Mouse (Mus musculus) erythroblast, adult 5-6 weeks (primary cell): ENCODE results near the gene Elovl7. TPM values are rescaled to one million over a fixed set of nuclear protein-coding genes. Genes with fewer than 3 reads are reported as not detected.

Experiments
- ATAC-seq: replicated peaks from 2 replicates; pipeline ENCODE4 v1.8.0; 2016; ENCODE audit warnings: moderate number of reproducible peaks, mild to moderate bottlenecking, moderate TSS enrichment, inconsistent platforms; ENCODE audit not compliant: poor library complexity, low FRiP score, severe bottlenecking
- total RNA-seq, 2 experiments: library from RNA; stranded (forward) in 1 of 2; stranded (reverse) in 1 of 2; fragments of 150-400 nt in 1 of 2; fragments of 200-764, 138-1000 nt in 1 of 2; gene quantifications; 2 replicates each; pipeline versions ENCODE4 v1.2.3 to v1.2.4; 2015 to 2017; ENCODE audit warnings: low replicate concordance in 2 of 2

The Elovl7 gene
- 1.0 and 4.0 TPM in 2 replicates for total RNA-seq (2015; ENCODE audit: low replicate concordance)
- total RNA-seq (2017; ENCODE audit: low replicate concordance) = not detected in 2 replicates

DNA sequence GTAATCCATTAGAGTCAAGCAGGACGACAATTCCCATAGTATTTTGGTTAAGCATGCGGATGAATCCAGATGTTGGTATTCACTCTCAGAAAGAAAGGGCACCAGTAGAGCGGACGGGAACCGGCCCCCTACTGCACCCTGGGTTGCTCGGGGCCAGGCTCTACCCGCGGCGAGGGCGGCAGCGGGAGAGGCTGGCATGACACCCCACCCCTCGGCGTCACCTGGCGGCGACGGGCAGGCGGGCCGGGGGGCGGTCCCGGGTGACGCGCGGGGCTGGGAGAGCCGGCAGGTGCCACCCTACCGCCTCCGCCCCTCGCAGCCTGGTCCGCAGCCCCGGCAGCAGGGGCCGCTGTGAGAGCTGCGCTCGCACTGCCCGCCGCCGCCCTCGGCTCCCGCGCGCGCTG is at the start of gene Elovl7:
Gene Elovl7 (plus strand): TSS at position 324 of the 404 bp plus-strand sequence.
- ATAC-seq = no peak

DNA sequence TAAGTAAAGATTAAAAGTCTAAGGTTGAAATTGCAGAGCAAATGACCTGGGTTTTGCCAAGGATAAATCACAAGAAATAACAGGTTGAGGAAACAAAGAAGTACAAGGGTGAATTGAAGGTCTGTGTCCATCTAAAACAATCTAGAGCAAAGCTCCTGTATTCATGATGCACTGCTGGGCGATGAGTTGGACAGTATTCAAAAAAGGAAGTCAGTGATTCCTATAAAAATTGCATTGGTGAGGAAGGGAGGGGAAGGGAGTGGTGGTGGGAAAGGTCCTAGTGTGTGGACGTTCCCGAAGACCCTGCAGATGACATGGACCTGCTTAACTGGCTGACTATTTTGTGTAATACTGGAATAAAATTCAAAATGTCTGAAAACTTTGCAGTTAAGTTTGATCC is 49.6 kb upstream of the Elovl7 start:
- no peak for ATAC-seq

DNA sequence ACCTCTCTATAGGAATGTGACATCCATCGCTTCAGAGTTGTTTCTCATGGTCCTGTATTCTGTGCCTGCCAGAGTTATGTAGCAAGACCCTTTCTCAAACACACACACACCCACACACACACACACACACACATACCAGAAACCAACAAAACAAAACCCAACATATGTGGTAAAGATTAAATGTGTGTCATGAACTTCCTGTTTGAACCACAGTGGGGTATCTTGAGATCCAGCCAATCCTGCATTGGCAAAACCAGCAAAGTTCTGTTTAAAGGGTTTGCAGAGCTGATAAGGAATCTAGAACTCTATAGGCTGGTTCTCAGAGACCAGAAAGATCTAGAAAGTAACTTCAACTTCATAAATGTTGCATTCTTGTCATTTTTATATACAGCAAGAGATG is 44.2 kb upstream of the Elovl7 start:
- no peak for ATAC-seq

DNA sequence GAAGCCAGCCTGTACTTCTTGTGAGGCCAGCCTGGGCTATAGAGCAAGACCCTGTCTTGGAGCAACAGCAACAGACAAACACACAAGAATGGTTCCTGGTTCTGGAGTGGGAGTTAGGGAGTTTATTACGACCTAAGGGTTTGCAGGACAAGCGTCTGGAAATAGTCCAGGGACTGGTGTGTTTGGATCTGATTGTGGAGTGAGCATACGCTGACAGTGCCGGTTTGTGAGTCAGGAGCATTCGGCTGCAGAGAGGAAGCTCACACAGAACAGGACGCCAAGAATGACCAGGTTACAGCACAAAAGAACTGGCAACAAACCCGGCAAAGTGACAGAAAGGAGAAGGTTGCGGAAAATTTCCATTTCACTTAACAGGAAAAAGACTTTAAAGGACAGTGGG is 43.7 kb upstream of the Elovl7 start:
- ATAC-seq = no peak

DNA sequence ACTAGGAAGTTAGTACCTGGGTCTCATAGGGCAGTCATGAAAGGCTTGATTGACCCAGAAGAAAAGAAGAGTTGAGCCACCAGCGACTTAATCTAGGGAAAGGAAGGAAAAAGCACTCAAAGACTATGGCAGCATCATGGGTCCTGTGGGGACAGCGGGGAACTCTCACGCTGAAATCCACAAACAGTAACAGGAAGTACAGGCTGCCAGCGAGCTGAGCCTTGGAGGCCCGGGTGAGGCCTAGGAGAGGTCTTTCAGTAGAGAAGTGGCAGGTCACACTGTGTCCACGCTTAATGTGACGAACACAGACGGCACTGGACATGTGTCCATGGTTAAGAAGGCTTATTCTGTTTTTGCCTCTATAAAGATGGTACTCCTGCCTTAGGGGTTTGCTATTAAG is 34.6 kb upstream of the Elovl7 start:
- ATAC-seq = no peak

DNA sequence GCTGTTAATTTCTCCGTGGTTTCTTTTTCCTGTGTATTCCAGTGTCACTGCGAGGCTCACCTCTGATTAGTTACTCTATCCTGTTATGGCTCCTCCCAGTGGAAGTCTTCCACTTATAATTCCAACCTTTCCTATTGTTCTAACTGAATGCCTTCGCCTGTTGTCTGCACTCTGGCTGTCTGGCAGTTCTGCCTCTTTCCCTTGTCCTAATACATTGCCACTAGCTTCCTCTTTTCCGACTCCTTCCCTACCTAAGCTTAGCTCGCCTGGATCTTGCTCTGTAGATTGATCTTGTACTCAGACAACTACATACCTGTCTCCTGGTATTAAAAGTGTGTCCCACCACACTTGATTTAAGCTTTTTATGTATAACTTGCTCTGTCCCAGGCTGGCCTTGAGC is 33.4 kb upstream of the Elovl7 start:
- no peak for ATAC-seq

DNA sequence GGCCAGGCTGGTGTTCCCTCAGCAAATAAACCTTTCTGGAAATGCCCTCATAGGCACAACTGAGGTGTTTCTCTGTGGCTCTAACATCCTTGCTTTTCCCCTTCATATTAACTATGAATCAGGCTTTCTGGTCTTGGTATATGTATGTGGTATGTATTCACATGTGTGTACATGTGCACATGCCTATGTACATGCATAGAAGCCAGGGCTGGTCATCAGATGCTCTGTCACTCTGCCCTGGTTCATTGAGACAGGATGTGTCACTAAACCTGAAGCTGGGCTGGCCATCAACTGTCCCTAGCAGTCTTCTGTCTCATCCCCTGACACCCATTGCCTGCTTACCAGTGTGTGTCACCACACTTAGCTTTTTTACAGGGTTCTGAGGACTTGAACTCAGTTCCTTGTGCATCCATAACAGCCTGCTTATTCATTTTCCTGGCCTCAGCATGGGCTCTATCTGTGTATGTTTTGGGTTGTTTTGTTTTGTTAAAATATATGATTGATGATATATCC is 29.4 kb upstream of the Elovl7 start:
- no peak for ATAC-seq

DNA sequence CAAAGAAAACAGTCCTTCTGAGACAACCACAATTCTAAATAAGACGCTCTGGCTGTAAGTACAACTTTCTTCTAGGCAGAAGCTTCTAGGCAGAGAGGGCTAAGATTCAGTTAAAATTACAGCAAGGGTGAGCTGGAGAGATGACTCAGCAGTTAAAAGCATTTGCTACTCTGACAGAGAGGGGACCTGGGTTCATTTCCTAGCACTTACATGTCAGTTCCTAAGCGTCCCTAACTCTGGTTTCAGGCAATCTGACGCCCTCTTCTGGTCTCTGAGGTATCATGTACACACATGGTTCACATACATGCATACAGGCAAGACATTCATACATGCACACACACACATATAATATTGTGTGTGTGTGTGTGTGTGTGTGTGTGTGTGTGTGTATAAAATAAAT is 28.7 kb upstream of the Elovl7 start:
- ATAC-seq = no peak

DNA sequence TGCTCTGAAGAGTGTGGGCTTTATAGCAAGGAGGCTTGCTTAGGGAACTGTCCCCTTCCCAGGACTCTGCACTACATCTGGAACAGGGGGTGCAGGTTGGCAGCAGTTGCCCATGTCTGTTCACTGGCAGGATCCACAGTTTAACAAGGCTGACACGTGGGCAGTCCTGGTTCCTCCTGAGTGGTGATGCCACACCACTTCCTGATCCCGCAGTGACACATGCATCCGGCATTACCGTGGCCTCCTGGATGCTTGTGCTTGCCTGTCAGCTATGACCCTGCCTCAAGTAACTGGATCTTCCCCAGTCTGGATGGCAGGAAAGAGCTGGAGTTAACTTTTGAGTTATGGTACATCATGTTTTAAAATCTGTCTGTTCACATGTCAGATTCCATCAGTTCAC is 26.2 kb upstream of the Elovl7 start:
- no peak for ATAC-seq

DNA sequence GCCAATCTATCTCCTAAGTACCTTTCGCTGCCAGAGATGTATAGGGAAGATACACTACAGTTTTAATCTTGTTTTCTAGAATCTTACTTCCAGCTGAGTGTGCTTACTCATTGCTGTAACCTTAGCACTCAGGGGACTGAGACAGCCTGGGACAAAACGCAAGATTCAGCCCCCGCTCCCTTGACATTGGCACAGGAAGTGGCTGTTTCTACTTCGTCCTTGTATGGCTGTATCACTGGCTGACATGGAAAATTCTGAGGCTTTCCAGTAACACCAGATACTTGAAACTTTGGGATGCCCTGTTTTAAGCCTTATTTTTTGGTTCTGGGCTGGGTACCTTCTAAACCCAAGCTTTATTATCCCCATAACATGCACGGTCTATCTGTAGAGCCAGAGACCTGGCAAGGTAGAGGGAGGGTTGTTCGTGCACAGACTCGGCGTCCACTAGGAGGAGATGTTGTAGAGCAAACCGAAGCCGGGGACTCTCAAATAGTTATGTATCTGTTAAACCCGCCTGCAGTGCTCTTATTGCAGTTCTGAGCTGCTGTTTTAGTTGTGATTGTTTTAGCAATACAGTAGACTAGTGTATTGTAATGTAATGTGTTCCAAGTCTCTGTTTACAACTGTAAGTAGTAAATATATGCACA is 23.0 kb upstream of the Elovl7 start:
- no peak for ATAC-seq

DNA sequence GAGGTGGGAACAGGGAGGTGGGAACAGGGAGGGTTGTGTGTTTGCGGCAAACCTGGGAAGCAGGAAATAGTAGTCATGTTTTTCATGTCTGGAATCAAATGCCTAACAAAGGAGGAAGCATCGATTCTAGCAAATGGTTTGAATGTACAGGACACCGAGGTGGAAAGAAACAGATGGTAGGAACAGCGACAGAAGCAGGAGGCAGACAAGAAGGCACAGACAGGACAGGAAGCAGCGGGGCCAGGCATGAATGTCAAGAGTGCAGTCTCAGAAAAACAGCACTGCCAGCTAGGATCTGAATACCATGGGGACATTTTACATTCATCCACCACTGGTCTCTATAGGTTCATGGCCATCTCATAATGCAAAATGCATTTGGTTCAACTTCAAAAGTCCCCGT is 18.7 kb upstream of the Elovl7 start:
- no peak for ATAC-seq

DNA sequence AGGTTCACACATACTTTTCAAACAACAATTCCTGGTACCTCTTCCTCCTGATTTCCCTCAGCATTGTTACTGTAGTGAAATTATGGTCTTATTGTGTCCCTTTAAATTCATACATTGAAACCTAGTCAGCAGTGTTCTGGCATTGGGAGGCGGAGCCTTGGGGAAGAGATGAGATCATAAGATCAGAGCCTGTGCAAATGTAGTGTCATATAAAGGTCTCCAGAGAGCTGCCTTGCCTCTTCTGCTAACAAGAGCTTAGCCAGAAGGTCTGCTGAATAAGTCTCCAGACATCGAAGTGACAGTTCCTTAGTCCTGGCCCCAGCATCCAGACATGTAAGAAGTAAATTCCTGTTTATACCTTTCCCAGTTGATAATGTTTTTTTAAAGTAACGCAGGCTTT is 9.3 kb upstream of the Elovl7 start:
- no peak for ATAC-seq

DNA sequence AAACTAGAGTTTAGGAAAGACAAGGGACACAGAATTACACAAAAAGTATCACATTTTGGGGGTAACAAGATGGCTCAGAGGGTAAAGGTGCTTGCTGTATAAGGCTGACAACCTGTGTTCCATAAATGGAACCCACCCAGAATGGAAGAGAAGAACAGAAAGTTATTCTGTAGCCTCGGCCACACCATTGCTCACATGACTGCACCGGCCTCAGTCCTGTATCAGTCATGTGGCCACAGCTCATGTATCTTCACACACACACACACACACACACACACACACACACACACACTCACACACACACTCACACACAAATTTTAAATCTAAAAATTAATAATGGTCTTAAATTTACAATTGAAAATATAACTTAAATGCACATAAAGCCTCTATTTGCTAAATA is 6.8 kb upstream of the Elovl7 start:
- ATAC-seq = no peak

DNA sequence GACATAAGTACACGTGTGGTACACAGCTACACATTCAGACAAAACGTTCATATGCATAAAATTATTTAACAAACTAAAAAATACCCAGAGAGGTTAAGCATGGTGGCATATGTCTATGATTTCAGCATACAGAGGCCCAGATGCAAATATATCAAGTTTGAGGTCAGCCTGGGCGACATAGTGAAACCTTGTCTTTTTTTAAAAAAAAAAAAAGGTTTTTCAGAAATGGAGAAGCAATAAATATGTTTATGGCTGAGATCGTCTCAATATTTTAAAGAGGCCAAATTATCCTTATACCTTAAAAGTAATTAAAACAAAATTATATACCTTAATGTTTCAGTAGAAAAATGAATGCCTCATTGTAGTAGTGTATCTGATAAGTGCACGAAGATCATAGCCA is 6.1 kb upstream of the Elovl7 start:
- no peak for ATAC-seq

DNA sequence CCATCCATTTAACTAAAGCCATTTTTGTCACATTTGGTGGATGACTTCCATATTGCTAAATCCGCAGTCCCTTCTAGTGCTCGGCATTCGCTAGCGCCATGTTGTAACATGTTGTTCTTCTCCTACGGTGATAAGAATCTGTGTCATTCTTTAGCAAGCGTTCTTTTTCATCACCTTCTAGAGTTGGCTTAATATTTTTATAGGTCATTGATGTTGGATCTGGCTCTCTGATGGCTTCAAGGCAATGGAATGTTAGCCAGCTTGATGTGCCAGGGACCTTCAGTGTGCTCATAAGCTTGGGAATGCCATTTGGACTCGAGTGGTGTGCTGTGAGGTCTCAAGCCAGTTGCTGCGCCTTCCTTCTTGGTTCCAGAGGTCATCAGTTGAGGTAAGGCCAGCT is 3.2 kb upstream of the Elovl7 start:
- ATAC-seq = no peak

DNA sequence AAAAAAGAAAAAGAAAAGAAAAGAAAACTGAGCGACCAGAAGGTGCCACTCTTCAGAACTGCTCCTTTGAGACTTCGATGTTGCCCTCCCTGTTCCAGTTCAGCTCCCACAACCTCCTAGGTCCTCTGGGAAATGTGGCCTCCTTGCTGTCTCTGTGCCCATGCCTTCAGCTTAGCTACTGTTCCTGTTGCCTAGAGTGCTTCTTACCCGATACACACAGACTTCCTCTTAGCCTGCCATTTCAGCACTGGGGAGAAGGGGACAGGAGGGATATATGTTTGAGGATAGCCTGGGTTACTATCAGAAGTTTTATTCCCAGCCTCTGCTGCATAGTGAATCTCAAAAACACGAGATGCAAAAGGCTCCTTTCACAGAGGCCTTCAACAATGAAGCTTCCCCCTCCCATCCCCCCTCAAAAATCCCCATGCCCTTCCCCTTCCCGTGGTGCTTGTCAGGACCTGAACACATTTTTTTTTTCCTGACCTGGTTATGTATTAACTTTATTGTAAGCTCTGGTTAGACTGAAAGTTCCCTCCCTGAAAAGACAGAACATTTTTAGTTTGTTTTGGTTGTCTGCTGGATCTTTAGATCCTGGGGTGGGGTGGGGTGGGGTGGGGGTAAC is 1.7 kb upstream of the Elovl7 start:
- no peak for ATAC-seq

DNA sequence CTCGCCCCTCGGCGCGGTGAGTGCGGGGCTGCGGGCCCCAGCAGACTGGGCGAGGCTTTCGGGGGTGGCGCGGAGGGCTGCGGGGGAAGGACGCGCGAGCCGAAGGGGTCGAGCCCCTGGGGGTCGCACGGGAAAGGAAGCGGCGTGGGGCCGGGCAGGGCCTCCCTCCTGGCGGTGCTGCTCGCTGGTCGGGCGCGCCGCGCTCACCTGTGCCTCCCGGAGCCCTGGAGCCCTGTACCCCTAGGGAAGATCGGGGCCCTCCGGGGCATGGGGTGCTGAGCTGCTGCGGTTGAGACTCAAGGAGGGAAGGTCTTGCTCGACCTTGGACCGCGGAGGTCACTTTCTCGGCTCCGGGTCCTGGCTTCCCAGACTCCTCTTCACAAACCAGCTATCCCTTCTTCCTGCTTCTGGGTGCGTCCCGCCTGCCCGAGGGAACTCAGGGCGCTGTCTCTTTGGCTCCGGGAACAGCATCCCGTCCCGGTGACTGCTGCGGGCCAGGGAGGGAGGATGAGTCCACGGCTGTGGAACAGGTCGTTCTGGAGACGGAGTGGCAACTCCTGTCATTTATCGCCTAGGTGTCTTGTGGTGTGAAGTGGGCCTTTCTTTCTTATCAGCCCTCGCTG is 392 bp downstream of the Elovl7 start:
- ATAC-seq = no peak

DNA sequence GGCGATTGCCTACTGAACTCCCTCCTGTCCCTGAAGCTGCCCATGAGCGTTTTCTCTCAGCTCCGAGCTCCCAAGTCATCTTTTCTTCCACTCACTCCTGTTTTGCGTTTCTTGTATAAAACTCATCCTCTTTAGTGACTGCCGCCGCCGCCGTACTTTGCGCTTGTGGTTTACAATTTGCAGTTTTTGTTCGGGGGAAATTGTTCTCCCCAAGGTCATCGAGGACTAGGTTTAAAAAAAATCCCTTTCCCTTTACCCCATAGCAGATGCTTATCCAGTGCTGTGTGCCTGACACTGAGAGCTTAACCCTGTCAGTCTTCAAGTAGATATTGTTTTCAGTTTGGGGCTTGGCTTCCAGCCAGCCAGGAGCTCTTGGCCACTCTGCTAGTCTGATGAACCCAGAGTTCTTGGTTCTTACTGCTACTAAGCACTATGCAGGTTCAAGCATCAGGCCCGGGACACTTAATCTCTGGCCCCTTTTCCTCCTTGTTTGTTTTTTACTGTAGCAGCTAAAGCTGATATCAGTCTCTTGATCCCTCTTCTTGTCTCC is 1.1 kb downstream of the Elovl7 start:
- no peak for ATAC-seq

DNA sequence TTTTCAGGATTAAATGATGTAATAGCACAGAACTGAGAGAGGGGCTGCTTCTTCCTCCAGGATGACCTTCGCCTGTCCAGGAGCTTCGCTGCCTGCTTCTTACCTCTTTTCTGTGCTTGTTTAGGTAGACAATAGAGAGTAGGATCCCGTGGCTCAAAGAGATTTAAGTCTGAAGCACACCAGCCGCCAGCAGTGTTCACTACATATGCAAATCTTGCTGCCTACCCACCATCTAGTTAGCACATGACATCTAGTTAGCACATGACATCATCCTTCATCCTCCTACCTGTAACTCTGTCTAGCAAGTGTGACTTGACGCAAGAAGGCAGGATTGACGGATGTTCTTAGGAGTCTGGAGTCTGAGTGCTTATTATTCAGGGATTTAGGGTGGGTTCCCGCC is 5.6 kb downstream of the Elovl7 start:
- no peak for ATAC-seq

DNA sequence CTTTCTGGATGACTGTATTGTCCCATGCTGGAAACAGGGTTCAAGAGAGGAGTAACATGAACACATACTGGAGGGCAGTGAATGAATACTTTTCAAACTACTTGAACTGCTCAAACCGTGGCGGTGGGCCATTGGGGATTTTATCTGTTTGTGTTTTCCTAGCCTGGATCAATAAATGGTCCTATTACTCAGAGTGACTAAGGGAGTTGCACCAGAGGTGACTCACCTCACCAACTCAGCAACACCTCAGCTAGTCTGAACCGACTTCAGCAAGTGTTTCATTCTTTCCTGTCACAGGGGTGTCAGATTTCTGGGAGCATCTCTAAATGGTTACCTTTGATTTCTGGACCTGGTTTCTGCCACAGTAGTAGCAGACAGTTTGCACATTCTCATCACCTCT is 15.0 kb downstream of the Elovl7 start:
- ATAC-seq = no peak
